Mouse (Mus musculus) embryonic facial prominence, embryonic 15.5 days (tissue): ENCODE measurements around the gene Aldh1a7. TPM values are rescaled to one million over a fixed set of nuclear protein-coding genes. Genes with fewer than 3 reads are reported as not detected.

ENCODE experiments used
- polyA plus RNA-seq: library from polyadenylated mRNA; unstranded; fragments of >200 nt; fragmentation: Nextera tagmentation; extraction: Ambion mirVana; gene quantifications from 2 replicates; pipeline ENCODE4 v1.2.1, GENCODE M21; 2015

The Aldh1a7 gene
- polyA plus RNA-seq, 1 experiment from 2014 or later = 10.9 TPM

Other genes starting within 250 kb of the Aldh1a7 start
- gene Aldh1a1, start 234.8 kb downstream of the Aldh1a7 start, polyA plus RNA-seq = 6.3 and 14.9 TPM in 2 replicates
- 0.14 and 0.17 TPM in 2 replicates for gene Tmc1, start 226.6 kb upstream of the Aldh1a7 start, polyA plus RNA-seq